Mouse (Mus musculus): ENCODE results near the gene Dennd6b.

GRCm38 (mm10) chr15:89169431-89169830 is 26.9 kb downstream of the Dennd6b start:
- no peak for TF ChIP-seq CTCF (IDR thresholded peaks at IDR 0.05)
- TF ChIP-seq EP300 (IDR thresholded peaks at IDR 0.05; ENCODE audit: insufficient read depth, low read depth, low read length): peak; percentile 48; the same call in 1 of the 2 replicates

All from heart, adult 2 months (tissue).